Mouse (Mus musculus) embryonic facial prominence, embryonic 12.5 days (tissue): ENCODE measurements around the gene Cdon. TPM values are rescaled to one million over a fixed set of nuclear protein-coding genes. Genes with fewer than 3 reads are reported as not detected.
A peak's percentile ranks its signal among the peaks of the same experiment; 100 is the strongest.
"Not testable (repeated sequence)": the region's sequence is repeated elsewhere in the genome, so short reads cannot be mapped to it uniquely, and the experiment has no call there.

Experiments used
- ATAC-seq: fragments of 200-750 bp; cut with Nextera tagmentation; 2 replicates; pipeline ENCODE4 v1.8.0; 2017; ENCODE audit not compliant: insufficient number of reproducible peaks, insufficient read depth, low FRiP score, low TSS enrichment
- H3K27ac ChIP-seq: fragments of 300-500 bp; sonication (generic); 2 replicates; pipeline ENCODE4 v1.5.1; 2016; ENCODE audit warnings: mild to moderate bottlenecking
- H3K27me3 ChIP-seq: fragments of 300-500 bp; sonication (generic); 2 replicates; pipeline ENCODE4 v1.6.1; 2016; ENCODE audit warnings: mild to moderate bottlenecking, moderate library complexity
- H3K36me3 ChIP-seq: fragments of 300-500 bp; sonication (generic); 2 replicates; pipeline ENCODE4 v1.6.1; 2016; ENCODE audit warnings: mild to moderate bottlenecking
- H3K4me1 ChIP-seq: fragments of 300-500 bp; sonication (generic); 2 replicates; pipeline ENCODE4 v1.6.1; 2016
- H3K4me2 ChIP-seq: fragments of 300-500 bp; sonication (generic); replicated peaks from 2 replicates; pipeline ENCODE4 v1.6.1; 2016; ENCODE audit warnings: mild to moderate bottlenecking, moderate library complexity
- H3K4me3 ChIP-seq: fragments of 300-500 bp; sonication (generic); 2 replicates; pipeline ENCODE4 v1.5.1; 2016; ENCODE audit warnings: mild to moderate bottlenecking
- H3K9ac ChIP-seq: fragments of 300-500 bp; sonication (generic); 2 replicates; pipeline ENCODE4 v1.6.1; 2016; ENCODE audit warnings: mild to moderate bottlenecking, moderate library complexity
- H3K9me3 ChIP-seq: fragments of 300-500 bp; sonication (generic); 2 replicates; pipeline ENCODE4 v1.6.1; 2016; ENCODE audit warnings: mild to moderate bottlenecking, moderate library complexity
- WGBS: fragments of 180-500 bp; shearing (Covaris S2); methylation state at CpG from one replicate; pipeline ENCODE4 v1.1.7; 2016; 5-methylcytosine and 5-hydroxymethylcytosine counted together
- polyA plus RNA-seq: library from polyadenylated mRNA; unstranded; fragments of >200 nt; fragmentation: Nextera tagmentation; extraction: Ambion mirVana; gene quantifications from 2 replicates; pipeline ENCODE4 v1.2.1, GENCODE M21; 2016

Cdon gene
- polyA plus RNA-seq, 1 experiment from 2014 or later = 18.3 TPM

- H3K27ac ChIP-seq = 0 out of 2 replicates have a peak overlapping the region, but pooled peaks have one; percentile 3
- H3K36me3 ChIP-seq = no peaks in the 10 kb centered on the region
- no peak for ATAC-seq
- H3K27me3 ChIP-seq = no peaks in the 10 kb centered on the region; the same call in 1 of the 2 replicates
- H3K4me3 ChIP-seq = no peak overlapping the region
- H3K9me3 ChIP-seq = no peaks in the 10 kb centered on the region
- H3K4me2 ChIP-seq = no peak overlapping the region
- H3K9ac ChIP-seq = no peak overlapping the region
- WGBS = 73% methylated on average over 11 of the region's 11 CpGs
- peaks cover 16% of the 10 kb centered on the region for H3K4me1 ChIP-seq
These were observed 9.5 kb upstream of the Cdon start for GRCm38 (mm10) chr9:35411225-35411965.

GRCm38 (mm10) chr9:35411975-35412374, 9.0 kb upstream of the Cdon start:
- Histone ChIP-seq H3K27me3 (no peaks in the 10 kb centered on the region; the same call in 1 of the 2 replicates), H3K27ac (peak overlapping the region; percentile 43; the same call in 1 of the 2 replicates), H3K36me3 (no peaks in the 10 kb centered on the region), H3K9ac (no peak overlapping the region), H3K4me3 (no peak overlapping the region), H3K4me2 (no peak overlapping the region), H3K4me1 (peaks cover 16% of the 10 kb centered on the region), H3K9me3 (no peaks in the 10 kb centered on the region)
- WGBS = 38% methylated on average over 7 of the region's 7 CpGs
- ATAC-seq = no peak

GRCm38 (mm10) chr9:35421730-35422235, 855 bp downstream of the Cdon start:
- no peaks in the 10 kb centered on the region for H3K36me3 ChIP-seq
- peak overlapping the region; percentile 92 for H3K4me3 ChIP-seq
- H3K27ac ChIP-seq = peak overlapping the region; percentile 95
- WGBS = under 1% methylated on average over 35 of the region's 35 CpGs
- ATAC-seq = peak; percentile 79
- peak overlapping the region; percentile 56 for H3K4me2 ChIP-seq
- H3K27me3 ChIP-seq = no peaks in the 10 kb centered on the region
- no peaks in the 10 kb centered on the region for H3K9me3 ChIP-seq
- H3K4me1 ChIP-seq = peaks cover 37% of the 10 kb centered on the region
- H3K9ac ChIP-seq = peak overlapping the region; percentile 94

DNA sequence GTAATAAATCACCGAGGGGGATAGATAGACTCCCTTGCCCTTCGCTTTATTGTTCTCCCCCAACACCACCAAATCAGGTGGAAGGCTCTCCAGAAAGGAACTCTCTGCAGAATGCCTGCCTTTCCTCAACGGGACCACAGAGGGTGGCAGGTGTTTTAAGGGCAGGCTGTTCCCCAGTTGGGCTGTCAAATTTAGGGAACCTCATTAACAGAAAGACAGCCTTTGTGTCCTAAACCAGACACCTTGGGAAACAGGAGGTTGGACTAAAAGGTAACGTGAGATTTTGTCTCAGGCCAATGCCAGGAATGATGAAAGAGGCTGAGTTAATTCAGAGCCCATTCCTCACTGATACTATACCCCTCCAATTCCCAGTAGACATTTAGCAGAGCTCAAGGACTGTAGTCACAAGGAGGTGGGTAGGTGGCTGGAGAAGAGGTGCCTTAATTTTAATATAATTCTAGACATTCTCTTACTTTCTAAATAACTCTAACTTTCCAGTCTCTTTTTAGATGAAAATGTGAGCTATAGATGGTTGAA, 1.5 kb downstream of the Cdon start:
- no peaks in the 10 kb centered on the region for H3K9me3 ChIP-seq
- under 1% methylated on average over 4 of the region's 4 CpGs for WGBS
- peaks cover 38% of the 10 kb centered on the region for H3K4me1 ChIP-seq

DNA sequence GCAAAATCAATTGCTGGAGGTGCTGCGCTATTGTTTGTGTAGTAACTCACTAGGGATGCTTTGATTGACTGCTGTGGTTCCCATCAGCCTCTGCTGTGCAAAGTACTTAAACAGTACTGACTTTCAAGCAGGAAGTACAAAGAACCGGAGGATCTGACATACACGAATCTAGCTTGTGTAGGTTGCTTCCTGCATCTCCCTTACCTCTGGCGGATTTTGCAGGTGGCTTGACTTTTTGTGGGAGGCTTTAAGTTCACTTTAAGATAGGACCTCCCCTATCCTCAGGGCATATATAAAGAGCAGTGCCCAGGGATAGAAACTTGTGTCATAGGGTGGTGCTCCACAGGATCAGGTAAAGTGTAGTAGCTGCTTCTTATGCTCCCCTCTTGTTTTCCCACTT, 2.3 kb downstream of the Cdon start:
- no peaks in the 10 kb centered on the region for H3K9me3 ChIP-seq
- peak overlapping the region; percentile 56 for H3K4me2 ChIP-seq
- H3K4me3 ChIP-seq = peak overlapping the region; percentile 92
- 0 out of 2 replicates have a peak overlapping the region, but pooled peaks have one; percentile 38 for H3K9ac ChIP-seq
- no peak for ATAC-seq
- peaks cover 44% of the 10 kb centered on the region for H3K4me1 ChIP-seq
- WGBS = 13% methylated on average over 4 of the region's 4 CpGs
- H3K27ac ChIP-seq = peak overlapping the region; percentile 73
- no peaks in the 10 kb centered on the region for H3K27me3 ChIP-seq
- no peaks in the 10 kb centered on the region for H3K36me3 ChIP-seq

More for the DNA sequence above, 1.5 kb downstream of the Cdon start:
- H3K36me3 ChIP-seq = no peaks in the 10 kb centered on the region
- ATAC-seq = no peak
- H3K9ac ChIP-seq = peak overlapping the region; percentile 94
- peak overlapping the region; percentile 92 for H3K4me3 ChIP-seq
- H3K4me2 ChIP-seq = peak overlapping the region; percentile 56
- H3K27ac ChIP-seq = peak overlapping the region; percentile 95
- no peaks in the 10 kb centered on the region for H3K27me3 ChIP-seq

DNA sequence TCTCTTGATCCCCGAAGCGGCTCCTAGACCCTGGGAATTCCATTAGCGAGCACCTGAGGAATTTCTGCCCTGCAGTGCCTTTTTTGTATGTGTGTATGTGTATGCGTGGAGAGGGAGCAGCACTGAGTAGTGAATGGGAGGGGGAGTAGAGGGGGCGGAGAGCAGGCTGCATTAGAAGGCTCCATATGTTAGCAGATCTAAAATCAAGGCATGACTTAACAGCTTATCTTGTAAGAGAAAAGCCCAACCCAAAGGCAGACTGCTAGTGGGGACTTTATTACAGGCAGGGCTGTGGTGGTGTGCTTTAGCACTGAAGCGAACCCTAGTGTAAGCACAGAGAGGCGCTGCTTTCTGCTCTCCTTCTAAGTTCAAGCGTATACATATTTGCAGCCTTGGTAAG, 3.7 kb downstream of the Cdon start:
- H3K36me3 ChIP-seq = no peaks in the 10 kb centered on the region
- peak overlapping the region; percentile 27 for H3K4me3 ChIP-seq
- H3K4me1 ChIP-seq = peaks cover 44% of the 10 kb centered on the region
- H3K27ac ChIP-seq = peak overlapping the region; percentile 72
- H3K9ac ChIP-seq = peak overlapping the region; percentile 31
- H3K9me3 ChIP-seq = no peaks in the 10 kb centered on the region
- WGBS = 4% methylated on average over 8 of the region's 8 CpGs
- H3K27me3 ChIP-seq = no peaks in the 10 kb centered on the region
- ATAC-seq = peak; percentile 61
- H3K4me2 ChIP-seq = peak overlapping the region; percentile 49

GRCm38 (mm10) chr9:35430476-35430875, 9.5 kb downstream of the Cdon start:
- no peak for ATAC-seq

GRCm38 (mm10) chr9:35431396-35431795, 10.5 kb downstream of the Cdon start:
- H3K4me2 ChIP-seq = no peak overlapping the region
- no peak overlapping the region for H3K9ac ChIP-seq
- no peaks in the 10 kb centered on the region for H3K36me3 ChIP-seq
- 78% methylated on average over 6 of the region's 6 CpGs for WGBS
- no peaks in the 10 kb centered on the region for H3K9me3 ChIP-seq
- H3K27me3 ChIP-seq = no peaks in the 10 kb centered on the region
- no peak for ATAC-seq
- no peak overlapping the region for H3K4me3 ChIP-seq
- peaks cover 32% of the 10 kb centered on the region for H3K4me1 ChIP-seq
- no peak overlapping the region for H3K27ac ChIP-seq

More at GRCm38 (mm10) chr9:35430476-35430875, 9.5 kb downstream of the Cdon start:
- Histone ChIP-seq H3K36me3 (no peaks in the 10 kb centered on the region), H3K27ac (no peak overlapping the region), H3K4me3 (no peak overlapping the region), H3K4me2 (no peak overlapping the region), H3K4me1 (peaks cover 38% of the 10 kb centered on the region), H3K27me3 (no peaks in the 10 kb centered on the region), H3K9me3 (no peaks in the 10 kb centered on the region), H3K9ac (no peak overlapping the region)
- 87% methylated on average over 8 of the region's 8 CpGs for WGBS

DNA sequence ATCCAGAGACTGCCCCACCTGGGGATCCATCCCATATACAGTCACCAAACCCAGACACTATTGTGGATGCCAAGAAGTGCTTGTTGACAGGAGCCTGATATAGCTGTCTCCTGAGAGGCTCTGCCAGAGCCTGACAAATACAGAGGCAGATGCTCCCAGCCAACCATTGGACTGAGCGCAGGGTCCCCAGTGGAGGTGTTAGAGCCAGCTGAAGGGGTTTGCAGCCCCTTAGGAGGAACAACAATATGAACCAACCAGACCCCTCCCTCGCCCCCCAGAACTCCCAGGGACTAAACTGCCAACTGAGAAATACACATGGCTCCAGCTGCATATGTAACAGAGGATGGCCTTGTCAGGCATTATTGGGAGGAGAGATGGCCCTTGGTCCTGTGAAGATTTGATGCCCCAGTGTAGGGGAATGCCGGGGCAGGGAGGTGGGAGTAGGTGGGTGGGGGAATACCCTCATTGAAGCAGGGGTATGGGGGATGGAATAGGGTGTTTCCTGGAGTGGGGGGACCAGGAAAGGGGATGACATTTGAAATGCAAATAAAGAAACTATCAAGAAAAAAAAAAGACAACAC, 11.9 kb downstream of the Cdon start:
- H3K9me3 ChIP-seq, H3K9ac ChIP-seq, H3K27ac ChIP-seq, H3K4me3 ChIP-seq, ATAC-seq, H3K4me2 ChIP-seq, H3K27me3 ChIP-seq, H3K36me3 ChIP-seq: not testable (repeated sequence)
- WGBS = 69% methylated on average over 3 of the region's 3 CpGs
- H3K4me1 ChIP-seq = peaks cover 26% of the 10 kb centered on the region

DNA sequence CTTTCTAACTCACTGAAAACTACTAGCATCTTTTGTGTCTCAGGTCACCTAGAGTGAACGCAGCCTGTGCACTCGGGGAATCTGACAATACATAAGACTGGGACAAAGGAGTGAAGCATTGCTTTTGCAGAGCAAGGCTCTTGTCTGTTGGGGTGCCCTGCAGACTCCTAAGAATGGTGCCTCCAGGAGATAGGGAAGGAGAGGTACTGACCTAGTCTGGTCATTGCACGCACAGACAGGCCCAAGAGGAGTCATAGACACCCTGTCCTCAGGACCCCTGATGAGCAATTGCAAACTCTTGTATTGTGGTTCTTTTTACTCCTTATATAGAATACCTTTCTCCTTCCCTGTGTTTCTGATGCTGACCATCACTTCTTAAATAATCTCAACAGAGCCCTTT, 13.4 kb downstream of the Cdon start:
- no peaks in the 10 kb centered on the region for H3K36me3 ChIP-seq
- H3K9me3 ChIP-seq = no peaks in the 10 kb centered on the region
- no peaks in the 10 kb centered on the region for H3K27me3 ChIP-seq
- 68% methylated on average over 3 of the region's 3 CpGs for WGBS
- H3K9ac ChIP-seq = no peak overlapping the region
- peaks cover 33% of the 10 kb centered on the region for H3K4me1 ChIP-seq
- peak overlapping the region; percentile 36; the same call in 1 of the 2 replicates for H3K27ac ChIP-seq
- ATAC-seq = no peak
- no peak overlapping the region for H3K4me3 ChIP-seq
- H3K4me2 ChIP-seq = no peak overlapping the region

DNA sequence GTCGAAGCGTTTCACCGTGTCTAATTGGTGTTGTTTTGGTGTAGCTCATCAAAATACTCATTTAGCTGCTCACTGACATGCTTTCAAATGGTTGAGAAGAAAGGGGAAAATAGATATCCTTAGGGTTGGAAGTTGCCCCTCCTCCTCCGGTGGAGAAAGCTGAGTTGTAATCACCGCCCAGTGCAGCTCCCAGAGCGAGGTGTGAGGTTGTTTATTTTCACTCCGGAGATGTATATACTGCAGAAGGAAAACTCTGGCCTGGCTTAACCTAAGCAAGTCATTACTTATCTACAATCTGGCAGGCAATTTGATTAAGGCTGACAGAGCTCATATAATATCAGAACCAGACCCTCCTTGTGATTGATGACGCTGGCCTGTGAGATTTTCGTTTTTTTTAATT, 14.6 kb downstream of the Cdon start:
- ATAC-seq = 0 out of 2 replicates have a peak, but pooled peaks have one; percentile 56
- 15% methylated on average over 9 of the region's 9 CpGs for WGBS
- Histone ChIP-seq H3K27ac (0 out of 2 replicates have a peak overlapping the region, but pooled peaks have one; percentile 30), H3K4me3 (no peak overlapping the region), H3K27me3 (no peaks in the 10 kb centered on the region), H3K9me3 (no peaks in the 10 kb centered on the region), H3K36me3 (no peaks in the 10 kb centered on the region), H3K4me1 (peaks cover 37% of the 10 kb centered on the region), H3K9ac (no peak overlapping the region), H3K4me2 (no peak overlapping the region)
